Mouse (Mus musculus) urinary bladder, postnatal 0 days (tissue): ENCODE data around the gene Gsdmc4. TPM values are rescaled to one million over a fixed set of nuclear protein-coding genes. Genes with fewer than 3 reads are reported as not detected.

Experiments used
- polyA plus RNA-seq: library from polyadenylated mRNA; unstranded; fragments of >200 nt; fragmentation: Nextera tagmentation; extraction: Ambion mirVana; gene quantifications from 2 replicates; pipeline ENCODE4 v1.2.1, GENCODE M21; 2015

Gene Gsdmc4
- polyA plus RNA-seq: 2.8 and 3.5 TPM in 2 replicates

GRCm38 (mm10) chr15:63912197-63912596 lies at the start of gene Gsdmc4:
Gsdmc4 (minus strand) TSS chr15:63912297.

DNA sequence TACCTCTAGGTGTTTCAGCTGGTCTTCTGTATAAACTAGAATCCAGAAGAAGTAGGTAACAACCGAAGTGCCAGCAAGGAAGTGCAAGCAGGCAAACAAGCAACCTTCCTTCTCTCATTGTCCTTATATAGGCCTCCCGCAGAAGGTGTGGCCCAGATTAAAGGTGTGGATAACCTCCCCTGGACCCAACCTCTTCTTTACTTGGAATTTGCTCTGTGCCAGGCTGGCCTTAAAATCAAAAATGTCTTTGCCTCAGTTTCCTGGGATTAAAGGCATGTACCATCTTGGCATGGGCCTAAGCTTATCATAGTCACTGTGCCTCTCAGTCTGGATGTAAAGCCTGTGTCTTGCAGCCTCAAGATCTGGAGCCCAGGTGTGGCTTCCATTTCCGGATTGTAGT lies 33.6 kb downstream of the Gsdmc4 start, which contains the start of gene Gsdmc3:
TSS of gene Gsdmc3 (minus strand) at position 101 of the 400 bp plus-strand sequence.

Other genes with a start within 250 kb of the Gsdmc4 start
- 212 and 253 TPM in 2 replicates for gene Gsdmc2, start 67.1 kb downstream of the Gsdmc4 start, polyA plus RNA-seq
- gene Gsdmc3, start 33.7 kb downstream of the Gsdmc4 start, polyA plus RNA-seq: 79.0 and 114 TPM in 2 replicates
- gene Fam49b, start 148.2 kb upstream of the Gsdmc4 start, polyA plus RNA-seq: 67.4 and 69.2 TPM in 2 replicates